Mouse (Mus musculus) stomach, embryonic 16.5 days (tissue): Measurements from ENCODE around the gene Rps6kl1. TPM values are rescaled to one million over a fixed set of nuclear protein-coding genes. Genes with fewer than 3 reads are reported as not detected.

Source experiments
- ATAC-seq: fragments of 200-750 bp; cut with Nextera tagmentation; 2 replicates; pipeline ENCODE4 v1.8.0; 2017; ENCODE audit warnings: moderate number of reproducible peaks, moderate TSS enrichment; ENCODE audit not compliant: insufficient read depth, low FRiP score
- H3K27ac ChIP-seq: fragments of 300-500 bp; sonication (generic); 2 replicates; pipeline ENCODE4 v1.5.1; 2014; ENCODE audit warnings: low read length
- H3K27me3 ChIP-seq: fragments of 300-500 bp; sonication (generic); 2 replicates; pipeline ENCODE4 v1.6.1; 2014; ENCODE audit warnings: low read length, control low read depth, mixed read lengths; ENCODE audit not compliant: control insufficient read depth, insufficient read depth
- H3K36me3 ChIP-seq: fragments of 300-500 bp; sonication (generic); 2 replicates; pipeline ENCODE4 v1.6.1; 2014; ENCODE audit warnings: low read length; ENCODE audit not compliant: control insufficient read depth, insufficient read depth
- H3K4me1 ChIP-seq: fragments of 300-500 bp; sonication (generic); 2 replicates; pipeline ENCODE4 v1.6.1; 2014; ENCODE audit warnings: low read length, control low read depth, mixed read lengths; ENCODE audit not compliant: control insufficient read depth, insufficient read depth
- H3K4me2 ChIP-seq: fragments of 300-500 bp; sonication (generic); 2 replicates; pipeline ENCODE4 v1.6.1; 2014; ENCODE audit warnings: low read depth, low read length, mixed read lengths
- H3K4me3 ChIP-seq: fragments of 300-500 bp; sonication (generic); replicated peaks from 2 replicates; pipeline ENCODE4 v1.5.1; 2014; ENCODE audit warnings: mild to moderate bottlenecking, low read length
- H3K9ac ChIP-seq: fragments of 300-500 bp; sonication (generic); 2 replicates; pipeline ENCODE4 v1.6.1; 2014; ENCODE audit warnings: low read length
- H3K9me3 ChIP-seq: fragments of 300-500 bp; sonication (generic); replicated peaks from 2 replicates; pipeline ENCODE4 v1.6.1; 2016; ENCODE audit warnings: low read length, control low read depth; ENCODE audit not compliant: control insufficient read depth
- WGBS: fragments of 180-500 bp; shearing (Covaris S2); extraction: QIAGEN DNeasy Blood & Tissue Kit; methylation state at CpG from one replicate; pipeline ENCODE4 v1.1.7; 2014; 5-methylcytosine and 5-hydroxymethylcytosine counted together
- polyA plus RNA-seq: library from polyadenylated mRNA; unstranded; fragments of >200 nt; fragmentation: Nextera tagmentation; extraction: Ambion mirVana; gene quantifications from 2 replicates; pipeline ENCODE4 v1.2.1, GENCODE M21; 2015

Gene Rps6kl1
- polyA plus RNA-seq, 1 experiment from 2014 or later = 1.8 TPM

GRCm38 (mm10) chr12:85192461-85193108 lies 41.5 kb upstream of the Rps6kl1 start:
- peak; percentile 45; the same call in 1 of the 2 replicates for ATAC-seq
- peaks cover 34% of the 10 kb centered on the region for H3K4me1 ChIP-seq
- WGBS = 30% methylated on average over 19 of the region's 19 CpGs
- H3K27ac ChIP-seq = no peak overlapping the region
- H3K36me3 ChIP-seq = no peaks in the 10 kb centered on the region
- no peaks in the 10 kb centered on the region for H3K9me3 ChIP-seq
- H3K27me3 ChIP-seq = no peaks in the 10 kb centered on the region
- peak overlapping the region; percentile 26; the same call in 1 of the 2 replicates for H3K9ac ChIP-seq
- no peak overlapping the region for H3K4me3 ChIP-seq
- peak overlapping the region; percentile 28; the same call in 1 of the 2 replicates for H3K4me2 ChIP-seq

DNA sequence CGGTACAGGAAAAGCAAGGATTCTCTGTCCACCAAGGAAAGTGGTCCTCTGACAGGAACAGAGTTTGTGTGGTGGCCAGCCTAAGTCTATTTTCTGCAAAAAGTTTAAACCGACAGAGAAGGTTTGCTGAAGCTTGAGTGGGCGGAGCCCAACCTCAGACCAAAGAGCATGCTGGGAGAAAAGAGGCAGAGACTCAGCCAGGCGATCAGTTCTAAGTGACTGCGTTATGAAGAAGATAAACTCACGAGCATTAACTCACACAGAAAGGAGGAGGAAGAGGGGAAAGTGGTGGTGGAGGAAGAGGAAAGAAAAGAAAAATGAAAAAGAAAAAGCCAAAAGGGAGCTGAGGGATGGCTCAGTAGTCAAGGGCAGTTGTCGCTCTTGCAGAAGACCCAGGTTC lies 39.2 kb upstream of the Rps6kl1 start:
- no peaks in the 10 kb centered on the region for H3K36me3 ChIP-seq
- no peak overlapping the region for H3K4me2 ChIP-seq
- no peak overlapping the region for H3K4me3 ChIP-seq
- peaks cover 35% of the 10 kb centered on the region for H3K4me1 ChIP-seq
- no peaks in the 10 kb centered on the region for H3K9me3 ChIP-seq
- ATAC-seq = no peak
- H3K27ac ChIP-seq = no peak overlapping the region
- 75% methylated on average over 7 of the region's 7 CpGs for WGBS
- H3K27me3 ChIP-seq = no peaks in the 10 kb centered on the region
- no peak overlapping the region for H3K9ac ChIP-seq

DNA sequence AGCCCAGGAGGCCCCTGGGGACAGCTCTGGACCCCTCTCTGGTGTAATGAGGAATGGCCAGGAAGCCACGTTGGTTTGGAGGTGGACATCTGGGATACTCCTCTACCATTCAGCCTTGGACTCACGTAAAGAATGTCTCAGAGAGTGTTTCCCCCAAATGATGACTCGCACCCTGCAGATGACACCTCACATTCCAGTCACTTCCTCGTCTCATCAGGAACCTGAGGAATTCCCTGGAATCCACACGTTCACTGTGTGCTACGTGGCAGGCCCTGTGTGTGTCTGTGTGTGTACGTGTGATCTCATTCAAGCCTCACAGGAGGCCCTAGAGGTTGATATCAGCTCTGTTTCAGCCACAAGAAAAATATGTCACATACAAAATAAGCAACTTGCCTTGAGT lies 35.3 kb upstream of the Rps6kl1 start:
- Histone ChIP-seq H3K4me3 (no peak overlapping the region), H3K9ac (peak overlapping the region; percentile 39; the same call in 1 of the 2 replicates), H3K4me1 (peaks cover 16% of the 10 kb centered on the region), H3K36me3 (no peaks in the 10 kb centered on the region), H3K4me2 (no peak overlapping the region), H3K27me3 (no peaks in the 10 kb centered on the region), H3K9me3 (no peaks in the 10 kb centered on the region), H3K27ac (peak overlapping the region; percentile 68)
- WGBS = 60% methylated on average over 7 of the region's 7 CpGs
- ATAC-seq = no peak

- peak; percentile 59; the same call in 1 of the 2 replicates for ATAC-seq
- H3K9me3 ChIP-seq = no peaks in the 10 kb centered on the region
- no peak overlapping the region for H3K4me2 ChIP-seq
- H3K36me3 ChIP-seq = no peaks in the 10 kb centered on the region
- H3K27ac ChIP-seq = peak overlapping the region; percentile 68
- no peaks in the 10 kb centered on the region for H3K27me3 ChIP-seq
- peak overlapping the region; percentile 39; the same call in 1 of the 2 replicates for H3K9ac ChIP-seq
- H3K4me1 ChIP-seq = peaks cover 16% of the 10 kb centered on the region
- 44% methylated on average over 8 of the region's 8 CpGs for WGBS
- H3K4me3 ChIP-seq = no peak overlapping the region
Measured at GRCm38 (mm10) chr12:85185810-85186209, 34.7 kb upstream of the Rps6kl1 start.

DNA sequence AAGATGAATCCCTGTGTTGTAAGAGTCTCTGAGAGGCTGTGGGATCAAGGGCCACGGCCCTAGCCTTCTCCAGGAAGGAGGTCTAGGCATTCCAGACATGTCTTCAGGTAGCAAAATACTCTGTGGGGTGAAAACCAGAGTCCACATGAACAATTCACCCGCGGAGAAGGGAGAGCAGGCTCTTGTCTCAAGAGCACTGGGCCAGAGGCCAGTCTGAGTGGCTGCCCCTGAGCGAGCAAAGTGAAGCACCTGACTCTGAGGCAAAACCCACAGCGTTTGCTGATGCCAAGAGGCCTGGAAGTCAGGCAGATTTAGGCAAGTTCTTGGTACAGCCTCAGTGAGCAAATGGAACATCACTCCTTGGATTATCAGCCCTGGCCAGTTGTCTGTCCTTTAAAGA lies 33.1 kb upstream of the Rps6kl1 start:
- ATAC-seq = no peak
- Histone ChIP-seq H3K27ac (no peak overlapping the region), H3K9ac (no peak overlapping the region), H3K4me2 (no peak overlapping the region), H3K4me1 (peaks cover 16% of the 10 kb centered on the region), H3K4me3 (no peak overlapping the region), H3K36me3 (no peaks in the 10 kb centered on the region), H3K27me3 (no peaks in the 10 kb centered on the region), H3K9me3 (no peaks in the 10 kb centered on the region)
- 61% methylated on average over 5 of the region's 5 CpGs for WGBS

- Histone ChIP-seq H3K27me3 (no peaks in the 10 kb centered on the region), H3K4me2 (no peak overlapping the region), H3K4me1 (peaks cover 16% of the 10 kb centered on the region), H3K4me3 (no peak overlapping the region), H3K36me3 (no peaks in the 10 kb centered on the region), H3K27ac (no peak overlapping the region), H3K9me3 (no peaks in the 10 kb centered on the region), H3K9ac (no peak overlapping the region)
- WGBS = 75% methylated on average over 5 of the region's 5 CpGs
- no peak for ATAC-seq
Measured at GRCm38 (mm10) chr12:85182898-85183297, 31.8 kb upstream of the Rps6kl1 start.

GRCm38 (mm10) chr12:85182345-85182643 lies 31.2 kb upstream of the Rps6kl1 start:
- no peaks in the 10 kb centered on the region for H3K27me3 ChIP-seq
- H3K36me3 ChIP-seq = no peaks in the 10 kb centered on the region
- no peak overlapping the region for H3K9ac ChIP-seq
- ATAC-seq = no peak
- 0 out of 2 replicates have a peak overlapping the region, but pooled peaks have one; percentile 2 for H3K4me2 ChIP-seq
- 24% methylated on average over 8 of the region's 8 CpGs for WGBS
- no peak overlapping the region for H3K27ac ChIP-seq
- no peak overlapping the region for H3K4me3 ChIP-seq
- H3K9me3 ChIP-seq = no peaks in the 10 kb centered on the region
- H3K4me1 ChIP-seq = peaks cover 21% of the 10 kb centered on the region

GRCm38 (mm10) chr12:85181475-85182344 lies 30.6 kb upstream of the Rps6kl1 start:
- no peak overlapping the region for H3K27ac ChIP-seq
- no peak for ATAC-seq
- H3K9ac ChIP-seq = 0 out of 2 replicates have a peak overlapping the region, but pooled peaks have one; percentile 22
- peaks cover 24% of the 10 kb centered on the region for H3K4me1 ChIP-seq
- WGBS = 17% methylated on average over 17 of the region's 17 CpGs
- no peaks in the 10 kb centered on the region for H3K9me3 ChIP-seq
- H3K4me2 ChIP-seq = 0 out of 2 replicates have a peak overlapping the region, but pooled peaks have one; percentile 2
- H3K27me3 ChIP-seq = no peaks in the 10 kb centered on the region
- H3K36me3 ChIP-seq = no peaks in the 10 kb centered on the region
- no peak overlapping the region for H3K4me3 ChIP-seq

GRCm38 (mm10) chr12:85178294-85178693 lies 27.2 kb upstream of the Rps6kl1 start:
- Histone ChIP-seq H3K27me3 (no peaks in the 10 kb centered on the region), H3K4me2 (no peak overlapping the region), H3K4me3 (no peak overlapping the region), H3K36me3 (no peaks in the 10 kb centered on the region), H3K4me1 (peaks cover 44% of the 10 kb centered on the region), H3K9me3 (no peaks in the 10 kb centered on the region), H3K27ac (no peak overlapping the region), H3K9ac (no peak overlapping the region)
- 76% methylated on average over 2 of the region's 2 CpGs for WGBS
- ATAC-seq = no peak
